In the genomic region with DNA sequence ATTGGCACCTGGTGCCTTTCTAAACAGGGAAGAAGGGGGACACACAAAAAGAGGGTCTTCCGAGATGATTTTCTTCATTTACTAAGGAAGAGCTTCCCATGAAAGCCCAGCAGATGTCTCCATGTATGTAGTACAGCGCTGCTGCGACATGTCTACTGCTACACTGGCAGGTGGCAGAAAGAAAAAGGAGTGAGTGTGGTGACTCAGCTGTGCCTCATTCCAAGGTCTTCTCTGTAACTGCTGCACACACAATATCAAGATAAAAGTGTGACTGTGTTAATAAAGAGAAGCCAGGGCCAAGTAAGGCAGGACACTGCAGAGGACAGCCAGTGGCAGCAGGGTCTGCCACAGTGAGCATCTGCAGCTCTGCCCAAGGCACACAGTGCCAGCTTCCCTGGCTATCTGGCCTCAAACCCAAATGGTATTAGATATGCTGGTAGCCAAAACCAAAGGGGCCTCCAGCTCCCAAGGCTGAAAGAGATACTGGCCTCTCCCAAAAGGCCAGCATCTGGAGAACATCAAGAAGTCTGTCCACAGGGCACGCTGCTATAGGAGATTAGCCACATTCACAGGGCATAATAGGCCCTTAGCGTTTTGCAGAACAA, we compare ENCODE assay signal across 12 mouse cellular contexts. TPM values are rescaled to one million over a fixed set of nuclear protein-coding genes. Genes with fewer than 3 reads are reported as not detected.
DNase-seq lines count a peak whose midpoint lies in the region; ATAC-seq lines count a peak whose summit lies in the region.
"Had no signal": no experiment of that assay in that cellular context is flagged by ENCODE, and none has a peak within 500 bp of the region (broad histone marks: within the 10 kb centered on the region; RNA-seq: fewer than 3 reads in every experiment).

No protein-coding gene starts in this region.

- no peak overlapping the region for H3K4me2 ChIP-seq in hindbrain, embryonic 13.5 days
- no peak overlapping the region for H3K4me2 ChIP-seq in hindbrain, embryonic 12.5 days (replicated peaks)
- no peak overlapping the region for H3K4me2 ChIP-seq in heart, embryonic 12.5 days
- no peak overlapping the region for H3K4me2 ChIP-seq in kidney, embryonic 15.5 days
- H3K4me2 ChIP-seq: embryonic facial prominence, embryonic 12.5 days; limb, embryonic 12.5 days had no signal

- H3K27ac ChIP-seq in hindbrain, embryonic 13.5 days: peak overlapping the region; percentile 55; the same call in 1 of the 2 replicates
- H3K27ac ChIP-seq in hindbrain, embryonic 12.5 days: no peak overlapping the region
- no peak overlapping the region for H3K27ac ChIP-seq in heart, embryonic 12.5 days (ENCODE audit: poor library complexity, severe bottlenecking)
- H3K27ac ChIP-seq in kidney, embryonic 15.5 days: no peak overlapping the region
- H3K27ac ChIP-seq: embryonic facial prominence, embryonic 12.5 days; limb, embryonic 12.5 days had no signal

- peak; percentile 10 for DNase-seq in cerebellum, adult 11 months
- no peak for DNase-seq in cerebellum, postnatal 36 days
- peak; percentile 48 for DNase-seq in right cerebral cortex, adult 18-20 months
- no peak for DNase-seq in right cerebral cortex, postnatal 4 days
- DNase-seq: liver, postnatal 0 days had no signal

- peaks cover 25% of the 10 kb centered on the region for H3K36me3 ChIP-seq in hindbrain, embryonic 13.5 days
- no peaks in the 10 kb centered on the region; the same call in 1 of the 2 replicates for H3K36me3 ChIP-seq in hindbrain, embryonic 12.5 days
- peaks cover 9% of the 10 kb centered on the region for H3K36me3 ChIP-seq in heart, embryonic 12.5 days
- peaks cover 15% of the 10 kb centered on the region for H3K36me3 ChIP-seq in kidney, embryonic 15.5 days
- H3K36me3 ChIP-seq: embryonic facial prominence, embryonic 12.5 days had no signal

- ATAC-seq in hindbrain, embryonic 13.5 days (ENCODE audit: low FRiP score): no peak
- ATAC-seq in hindbrain, embryonic 12.5 days (ENCODE audit: low FRiP score): no peak
- ATAC-seq in heart, embryonic 12.5 days (ENCODE audit: insufficient number of reproducible peaks, low FRiP score): no peak
- ATAC-seq in kidney, embryonic 15.5 days (replicated peaks; ENCODE audit: low FRiP score): no peak
- ATAC-seq: liver, postnatal 0 days had no signal

- 87% methylated on average over 5 of the region's 5 CpGs for WGBS in hindbrain, embryonic 13.5 days
- WGBS in hindbrain, embryonic 12.5 days: 88% methylated on average over 5 of the region's 5 CpGs
- WGBS in heart, embryonic 12.5 days: 73% methylated on average over 5 of the region's 5 CpGs
- 85% methylated on average over 5 of the region's 5 CpGs for WGBS in kidney, embryonic 15.5 days

- H3K4me3 ChIP-seq in hindbrain, embryonic 13.5 days: no peak overlapping the region
- H3K4me3 ChIP-seq in hindbrain, embryonic 12.5 days: no peak overlapping the region
- H3K4me3 ChIP-seq in heart, embryonic 12.5 days: no peak overlapping the region
- no peak overlapping the region for H3K4me3 ChIP-seq in kidney, embryonic 15.5 days (replicated peaks)
- H3K4me3 ChIP-seq: embryonic facial prominence, embryonic 12.5 days; limb, embryonic 12.5 days had no signal

- H3K27me3 ChIP-seq in hindbrain, embryonic 13.5 days: no peaks in the 10 kb centered on the region
- H3K27me3 ChIP-seq in hindbrain, embryonic 12.5 days: no peaks in the 10 kb centered on the region
- no peaks in the 10 kb centered on the region for H3K27me3 ChIP-seq in heart, embryonic 12.5 days (replicated peaks)
- no peaks in the 10 kb centered on the region for H3K27me3 ChIP-seq in kidney, embryonic 15.5 days
- H3K27me3 ChIP-seq: embryonic facial prominence, embryonic 12.5 days; limb, embryonic 12.5 days had no signal

- H3K9me3 ChIP-seq in hindbrain, embryonic 13.5 days: no peaks in the 10 kb centered on the region
- no peaks in the 10 kb centered on the region for H3K9me3 ChIP-seq in hindbrain, embryonic 12.5 days (replicated peaks)
- no peaks in the 10 kb centered on the region for H3K9me3 ChIP-seq in heart, embryonic 12.5 days (replicated peaks)
- no peaks in the 10 kb centered on the region for H3K9me3 ChIP-seq in kidney, embryonic 15.5 days (replicated peaks)
- H3K9me3 ChIP-seq: embryonic facial prominence, embryonic 12.5 days; limb, embryonic 12.5 days had no signal

- H3K9ac ChIP-seq in hindbrain, embryonic 13.5 days: no peak overlapping the region
- H3K9ac ChIP-seq in hindbrain, embryonic 12.5 days: no peak overlapping the region
- no peak overlapping the region for H3K9ac ChIP-seq in heart, embryonic 12.5 days
- H3K9ac ChIP-seq in kidney, embryonic 15.5 days: no peak overlapping the region
- H3K9ac ChIP-seq: embryonic facial prominence, embryonic 12.5 days; limb, embryonic 12.5 days; liver, postnatal 0 days had no signal

- H3K4me1 ChIP-seq in hindbrain, embryonic 13.5 days (replicated peaks): peaks cover 17% of the 10 kb centered on the region
- no peaks in the 10 kb centered on the region for H3K4me1 ChIP-seq in hindbrain, embryonic 12.5 days
- peaks cover 12% of the 10 kb centered on the region for H3K4me1 ChIP-seq in heart, embryonic 12.5 days (replicated peaks)
- no peaks in the 10 kb centered on the region for H3K4me1 ChIP-seq in kidney, embryonic 15.5 days
- H3K4me1 ChIP-seq: embryonic facial prominence, embryonic 12.5 days; limb, embryonic 12.5 days had no signal

RNA-seq across cellular contexts. Expression of a gene that starts 34.7 kb away (rescaled TPM):
- 3.6 and 5.1 TPM in 2 replicates for polyA plus RNA-seq in hindbrain, embryonic 13.5 days (2015; fragmentation: Nextera tagmentation; extraction: Ambion mirVana)
- polyA plus RNA-seq in hindbrain, embryonic 12.5 days (2016; fragmentation: Nextera tagmentation; extraction: Ambion mirVana): 3.0 and 3.5 TPM in 2 replicates
- polyA plus RNA-seq in heart, embryonic 12.5 days (2016; fragmentation: Nextera tagmentation; extraction: Ambion mirVana): not detected in 2 replicates
- polyA plus RNA-seq in kidney, embryonic 15.5 days (2015; fragmentation: Nextera tagmentation; extraction: Ambion mirVana): 0.51 and 0.65 TPM in 2 replicates
- polyA plus RNA-seq: heart, embryonic 14.5 days; liver, postnatal 0 days had no signal

Comparison
In these comparisons a context has a peak if more than half of its experiments do, and no peak if none do; other contexts are left out.
1. DNase-seq: peak in cerebellum, adult 11 months (single experiment) and right cerebral cortex, adult 18-20 months (single experiment); none in cerebellum, postnatal 36 days (0 of 2) and right cerebral cortex, postnatal 4 days (single experiment).